Mouse (Mus musculus): ENCODE measurements at regions not wholly inside any gene's neighbourhood (a gene's known extent, or its start where the extent isn't known, plus 50 kb on each side); places are given as distances from the start of the nearest gene placed in this dataset.

DNA sequence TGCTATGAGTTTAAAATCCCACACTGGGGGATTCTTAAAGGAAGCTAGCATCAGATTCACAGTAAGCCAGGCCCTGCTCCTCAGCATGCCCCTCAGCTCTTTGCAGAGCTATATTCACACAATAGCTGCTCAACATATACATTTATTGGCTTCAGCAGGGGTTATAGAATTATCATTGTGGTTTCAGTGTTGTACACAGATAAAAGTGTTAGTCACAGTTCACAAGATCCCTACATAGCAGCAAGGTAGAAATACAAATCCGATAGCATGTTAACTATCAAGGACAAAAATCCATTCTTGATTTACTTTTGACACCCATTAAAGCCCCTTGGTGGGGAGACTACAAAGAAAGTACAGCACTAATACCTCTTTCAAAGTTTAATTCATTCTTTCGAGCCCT lies 451.0 kb downstream of the Cetn3 start:
- TF ChIP-seq POLR2A (IDR thresholded peaks at IDR 0.05; ENCODE audit: low read depth, low read length) (no peak), CTCF (IDR thresholded peaks at IDR 0.05; ENCODE audit: extremely low read depth, insufficient read depth, insufficient read length, insufficient replicate concordance) (no peak)
